Mouse (Mus musculus) R1 (cell line): ENCODE results near the gene Arl4c.

Source experiments
- DNase-seq: peaks from one replicate; pipeline ENCODE4 v3.0.0-alpha.2; 2018; ENCODE audit warnings: low read depth, low spot score

Arl4c gene

DNA sequence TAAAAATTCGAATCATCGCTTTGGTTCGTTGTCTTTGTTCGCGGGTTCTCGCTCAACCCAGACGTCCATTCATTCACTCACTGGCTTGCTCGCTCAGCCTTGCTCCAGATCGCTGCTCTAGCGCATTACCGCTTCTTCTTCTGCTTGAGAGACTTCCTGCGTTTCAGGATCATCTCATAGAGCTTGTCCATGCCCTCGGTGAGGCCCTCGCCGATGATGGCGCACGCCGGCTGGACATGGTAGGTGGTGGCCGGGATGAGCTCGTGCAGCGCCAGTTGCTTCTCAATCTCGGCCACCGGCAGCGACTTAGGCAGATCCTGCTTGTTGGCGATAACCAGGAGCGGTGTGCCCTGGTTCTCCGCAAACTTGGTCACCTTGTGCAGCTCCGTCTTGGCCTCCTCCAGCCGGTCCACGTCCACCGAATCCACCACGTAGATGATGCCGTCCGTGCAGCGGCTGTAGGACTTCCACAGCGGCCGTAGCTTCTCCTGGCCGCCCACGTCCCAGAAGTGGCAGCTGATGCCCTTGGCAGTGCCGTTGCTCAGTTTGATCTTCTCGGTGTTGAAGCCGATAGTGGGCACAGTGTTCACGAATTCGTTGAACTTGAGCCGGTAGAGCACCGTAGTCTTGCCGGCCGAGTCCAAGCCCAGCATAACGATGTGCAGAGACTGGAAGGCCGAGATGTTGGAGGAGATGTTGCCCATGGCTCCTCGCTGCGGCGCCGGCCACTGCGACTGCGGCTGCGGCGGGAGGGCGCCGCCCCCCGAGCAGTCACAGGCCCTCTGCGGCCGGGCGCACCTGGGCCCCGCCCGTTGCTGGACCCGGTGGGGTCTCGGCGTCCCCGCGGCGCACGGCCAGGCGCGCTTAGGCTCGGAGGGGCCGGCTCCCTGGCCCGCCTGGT is 810 bp downstream of the Arl4c start:
- peak; percentile 37 for DNase-seq

DNA sequence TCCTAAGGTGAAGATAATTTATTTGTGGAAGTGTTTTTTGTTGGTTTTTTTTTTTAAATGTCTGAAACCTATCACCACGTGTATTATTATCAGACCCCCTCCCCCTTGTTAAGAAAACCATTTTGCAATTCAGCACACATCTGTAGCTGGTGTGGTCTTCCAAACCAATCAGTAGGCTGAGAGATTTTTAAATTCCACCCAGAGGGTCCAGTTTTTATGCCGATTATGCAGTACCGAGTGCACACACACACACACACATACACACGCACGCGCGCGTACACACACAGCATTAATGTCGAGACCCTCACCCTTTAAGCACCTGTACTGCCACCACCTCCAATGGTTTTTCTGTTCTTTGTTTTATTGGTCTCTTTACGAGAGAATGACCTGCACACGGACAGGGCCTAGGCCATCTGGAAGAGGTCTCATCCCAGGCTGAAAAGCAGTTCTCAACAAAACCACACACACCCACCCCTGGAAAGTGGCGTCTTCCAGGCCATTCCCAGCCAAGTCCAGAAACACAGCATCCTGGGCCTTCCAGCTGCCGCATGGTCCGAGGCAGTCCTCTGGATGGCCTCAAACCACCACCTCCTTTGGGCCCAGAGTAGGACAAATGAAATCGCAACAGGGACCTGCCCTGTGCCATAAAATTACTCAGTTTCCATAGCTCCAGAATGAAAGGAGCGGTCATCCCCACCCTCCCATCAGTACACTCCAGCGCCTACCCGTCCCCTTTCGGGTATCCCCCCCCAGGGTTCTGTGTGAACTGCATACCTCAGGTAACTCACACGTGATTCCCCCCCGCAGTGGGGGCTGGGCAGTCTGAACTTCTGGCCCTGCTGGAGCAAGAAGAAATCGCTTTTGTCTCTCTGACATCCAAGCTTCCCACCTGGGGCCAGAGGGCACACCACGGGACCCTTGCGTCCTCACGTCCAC is 1.9 kb downstream of the Arl4c start:
- peak; percentile 43 for DNase-seq

DNA sequence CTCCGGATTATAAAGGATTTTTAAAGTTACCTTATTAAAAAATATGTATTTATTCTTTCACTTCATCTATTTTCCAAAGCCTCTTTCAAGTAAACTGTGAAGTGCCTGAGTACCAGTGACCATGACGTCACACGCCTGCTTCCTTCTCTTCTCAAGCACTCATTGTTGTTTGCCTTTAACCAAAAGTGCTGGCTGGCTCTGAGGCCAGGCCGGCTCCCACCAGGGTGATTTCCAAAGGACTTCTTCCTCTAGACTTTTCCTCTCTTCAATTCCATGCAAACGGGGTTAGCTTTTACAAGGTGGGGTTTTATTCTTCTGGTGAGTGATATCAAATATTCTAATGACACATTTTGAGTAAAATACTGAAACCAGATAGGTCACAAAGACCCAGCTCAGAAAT is 2.6 kb downstream of the Arl4c start:
- DNase-seq = peak; percentile 8

DNA sequence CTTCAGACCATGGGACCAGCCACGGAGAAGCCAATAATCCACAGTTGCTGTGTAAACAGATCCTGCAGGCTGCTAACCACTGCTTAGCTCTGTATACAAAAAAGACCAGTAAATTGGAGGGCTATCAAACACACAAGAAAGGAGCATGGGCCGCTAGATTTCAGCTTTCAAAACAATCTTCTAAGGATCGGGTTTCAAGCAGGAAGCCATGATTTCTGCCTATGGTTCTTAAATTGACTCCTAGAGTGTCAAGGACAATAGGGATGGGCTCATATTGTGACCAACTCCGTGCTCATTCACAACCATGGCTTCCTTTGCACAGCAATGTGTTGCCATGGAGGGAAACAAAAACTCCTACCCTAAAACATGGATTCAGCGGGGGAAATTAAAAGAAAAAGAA is 3.1 kb downstream of the Arl4c start:
- no peak for DNase-seq

- DNase-seq = no peak
Measured at GRCm38 (mm10) chr1:88698131-88698530, 3.9 kb downstream of the Arl4c start.

- DNase-seq = no peak
Measured at GRCm38 (mm10) chr1:88696408-88696807, 5.6 kb downstream of the Arl4c start.

DNA sequence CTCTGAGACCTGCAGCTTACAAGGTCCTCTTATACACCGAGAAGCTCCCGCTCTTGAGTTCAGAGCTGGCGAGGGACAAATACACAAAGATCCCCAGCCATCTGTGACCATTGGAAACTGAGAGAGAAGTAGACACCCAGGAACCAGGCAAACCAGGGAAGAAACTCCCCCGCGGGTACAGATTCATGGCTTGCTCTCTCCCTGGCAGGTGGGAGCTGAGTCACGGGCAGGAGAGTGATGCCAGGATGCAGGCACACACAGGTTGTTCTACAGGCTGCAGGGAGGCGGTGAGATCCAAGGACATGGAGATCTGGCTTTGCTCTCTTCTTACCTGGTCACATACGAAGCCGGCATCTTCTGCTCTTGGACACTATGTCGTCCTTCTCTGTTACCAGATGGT is 7.7 kb downstream of the Arl4c start:
- DNase-seq = no peak

DNA sequence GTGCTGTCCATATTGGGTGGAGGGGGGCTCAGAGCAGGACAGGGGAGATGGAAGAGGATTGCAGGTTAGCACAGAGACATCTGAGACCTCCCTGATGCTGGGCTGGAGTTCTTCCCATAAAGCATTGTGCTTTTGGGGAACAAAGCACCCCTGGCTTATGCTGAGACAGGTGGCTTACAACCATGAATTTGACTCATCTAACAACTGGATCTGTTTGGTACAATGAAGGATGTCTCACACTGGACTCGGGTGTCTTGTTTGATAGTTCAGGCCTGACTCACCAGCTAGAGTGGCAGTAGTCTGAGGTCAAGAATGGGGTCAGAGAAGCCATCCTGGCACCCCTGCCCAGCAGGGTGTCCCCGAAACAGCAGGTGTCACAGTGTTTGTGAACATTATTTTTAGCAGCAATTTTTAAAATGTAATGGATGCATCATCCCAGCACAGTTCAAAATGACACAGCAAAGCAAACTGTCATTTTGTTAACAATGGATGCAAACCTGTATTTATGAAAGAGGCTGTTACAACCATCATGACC is 9.7 kb downstream of the Arl4c start:
- DNase-seq = no peak

GRCm38 (mm10) chr1:88690601-88691000 is 11.4 kb downstream of the Arl4c start:
- DNase-seq = no peak

DNA sequence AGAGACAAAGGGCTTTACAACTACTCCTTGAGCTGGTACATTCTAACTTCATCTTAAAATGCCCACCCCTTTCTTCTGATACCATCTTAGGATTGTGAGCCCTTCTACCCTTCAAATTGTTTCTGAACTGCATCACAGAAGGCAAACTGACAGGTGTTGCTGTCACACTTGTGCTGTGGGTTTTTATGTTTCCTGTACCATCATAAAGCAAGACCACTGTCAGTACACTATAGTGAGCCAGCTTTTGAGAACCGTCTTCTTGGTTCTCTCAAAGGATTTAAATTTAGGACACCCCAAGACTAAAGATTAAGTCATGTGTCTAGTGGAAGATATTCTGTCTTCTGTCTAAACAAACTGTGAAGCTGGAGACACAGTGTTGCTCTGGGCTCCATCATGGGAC is 17.3 kb downstream of the Arl4c start:
- DNase-seq = no peak

DNA sequence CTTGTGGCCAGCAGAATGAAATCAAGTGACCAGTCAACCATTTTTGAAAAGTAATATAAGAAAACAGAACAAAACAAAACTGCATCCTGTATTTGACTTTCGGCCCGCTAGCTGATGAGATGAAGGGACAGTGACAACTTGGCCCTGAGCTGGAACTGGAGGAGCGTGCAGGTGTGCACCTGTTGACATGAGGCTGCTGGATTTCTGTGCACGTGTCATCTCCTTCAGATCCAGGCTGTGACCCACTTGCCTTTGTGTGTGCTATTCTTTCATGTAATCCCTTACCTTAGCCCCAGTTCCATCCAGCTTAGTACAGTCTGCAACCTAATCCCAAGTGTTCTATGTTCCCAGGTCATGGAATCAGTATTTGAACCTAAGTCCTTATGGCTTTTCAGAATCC is 20.4 kb downstream of the Arl4c start:
- DNase-seq = no peak

DNA sequence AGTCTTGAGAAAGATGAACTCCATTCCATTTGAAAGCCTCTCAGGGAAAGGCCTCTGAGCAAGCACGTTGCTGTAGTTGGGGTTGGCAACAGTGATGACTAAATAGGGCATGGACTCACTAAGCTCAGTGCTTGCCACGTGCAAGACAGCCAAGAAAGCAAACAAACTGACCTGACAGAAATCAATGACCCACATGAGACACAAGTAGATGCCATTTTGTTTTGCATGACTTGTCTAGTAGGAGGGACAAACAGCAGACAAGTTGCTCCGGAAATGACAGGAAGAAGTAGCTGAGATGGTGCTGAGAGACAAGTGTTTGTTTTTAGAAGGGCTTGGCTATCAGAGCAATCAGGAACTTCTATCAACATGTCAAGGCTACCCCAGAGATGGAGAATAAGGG is 21.2 kb downstream of the Arl4c start:
- no peak for DNase-seq

DNA sequence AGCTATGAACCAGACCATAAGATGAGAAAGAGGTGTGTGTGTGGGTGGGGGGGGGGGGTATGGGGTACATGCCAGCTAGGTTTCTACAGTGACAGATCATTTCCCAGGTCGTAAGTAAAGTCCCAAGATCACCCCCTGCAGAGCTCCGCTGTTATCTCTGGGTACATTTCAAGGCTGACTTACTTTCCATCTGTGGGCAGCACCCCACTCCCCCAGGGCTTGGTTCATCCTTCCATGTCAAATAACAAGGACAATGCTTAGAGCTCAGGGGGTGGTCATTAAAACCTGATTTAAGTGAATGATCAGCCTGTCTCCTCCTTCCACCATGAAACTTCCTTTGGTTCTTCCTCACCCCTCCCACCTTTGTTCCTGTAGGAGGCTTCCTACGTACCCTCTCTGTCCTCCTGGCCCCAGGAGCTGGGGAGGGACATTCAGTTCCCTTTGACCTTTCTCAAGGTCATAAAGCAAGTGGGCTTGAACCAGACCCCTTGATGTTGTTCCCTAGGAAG is 23.7 kb downstream of the Arl4c start:
- no peak for DNase-seq

DNA sequence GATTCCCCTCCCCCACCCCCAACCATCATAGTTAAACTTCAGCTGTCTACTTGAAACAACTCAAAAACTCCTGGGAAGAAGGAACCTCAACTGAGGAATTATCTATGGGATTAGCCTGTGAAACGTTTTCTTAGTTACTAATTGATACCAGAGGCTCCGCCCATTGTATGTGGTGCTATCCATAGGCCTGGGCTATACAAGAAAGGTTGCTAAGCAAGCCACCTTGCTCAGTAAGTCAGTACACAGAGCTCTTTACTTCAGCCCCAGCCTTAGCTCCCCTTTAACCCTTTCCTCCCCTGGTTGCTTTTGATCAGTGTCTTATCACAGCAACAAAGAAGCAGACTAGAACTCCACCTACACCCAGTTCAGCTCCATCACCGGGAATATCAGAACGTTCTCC is 31.2 kb downstream of the Arl4c start:
- DNase-seq = no peak

DNA sequence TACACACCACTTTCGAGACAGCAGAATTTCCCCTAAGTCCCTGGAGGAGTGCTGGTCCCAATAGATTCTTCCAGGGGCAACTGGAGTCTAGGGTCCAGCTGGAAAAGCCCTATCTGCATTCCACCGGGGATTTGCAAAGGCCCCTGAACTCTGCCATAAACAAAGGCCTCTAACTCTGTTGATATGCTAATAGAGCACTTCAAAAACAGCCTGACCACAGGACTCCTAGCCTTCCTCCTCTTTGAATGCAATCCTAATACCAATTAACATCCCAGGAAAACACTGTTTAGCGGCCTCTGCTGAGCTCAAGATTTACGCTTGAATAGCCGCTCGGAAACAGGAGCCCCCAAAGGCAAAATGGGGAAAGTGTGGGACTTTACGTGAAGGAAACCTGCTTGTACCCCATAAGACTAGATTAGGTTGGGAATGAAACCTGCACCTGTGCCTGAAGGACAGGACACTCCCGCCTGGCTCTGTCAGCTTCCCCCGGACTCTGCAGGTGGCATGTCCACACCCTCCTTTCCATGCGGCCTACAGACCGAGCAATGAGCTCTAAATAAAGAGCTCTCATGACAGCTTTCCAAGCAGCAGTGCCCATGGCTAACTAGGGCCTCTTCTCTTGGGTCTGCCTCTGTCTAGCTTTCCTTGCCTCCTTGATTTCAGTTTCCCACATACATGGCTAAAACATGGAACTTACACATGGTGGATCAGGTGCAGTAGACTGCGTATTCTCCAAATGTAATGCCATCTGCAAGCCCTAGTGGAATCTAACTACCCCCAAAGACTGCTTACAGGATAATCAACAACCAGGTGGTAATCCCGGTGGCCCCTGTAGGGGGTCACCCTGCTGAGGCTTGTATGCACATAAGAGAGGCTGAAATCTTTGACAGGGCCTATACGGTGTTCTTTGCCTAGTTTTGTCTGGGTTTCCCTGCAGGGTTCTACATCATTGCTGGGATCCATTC is 32.9 kb downstream of the Arl4c start:
- peak; percentile 92 for DNase-seq

GRCm38 (mm10) chr1:88668353-88668752 is 33.7 kb downstream of the Arl4c start:
- no peak for DNase-seq

DNA sequence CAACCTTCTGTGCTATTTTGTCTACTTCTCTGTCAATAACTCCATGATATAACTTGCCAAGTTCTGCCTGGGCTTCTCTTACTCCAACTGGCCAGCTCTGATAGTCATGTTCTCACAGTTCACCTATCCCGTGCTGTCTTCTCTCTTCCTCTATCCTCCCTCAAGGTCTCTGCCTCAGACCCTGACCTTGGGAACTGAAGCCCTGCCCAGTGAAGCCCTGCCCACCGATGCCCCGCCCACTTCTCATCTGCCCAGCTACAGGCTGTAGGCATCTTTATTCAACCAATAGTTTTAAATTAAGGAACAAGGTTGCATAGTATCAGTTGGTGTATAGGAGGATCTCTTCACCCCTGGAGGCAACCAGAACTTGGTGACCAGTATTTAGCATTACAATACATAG is 37.4 kb downstream of the Arl4c start:
- peak; percentile 52 for DNase-seq

GRCm38 (mm10) chr1:88662736-88663135 is 39.3 kb downstream of the Arl4c start:
- no peak for DNase-seq

GRCm38 (mm10) chr1:88661209-88661608 is 40.8 kb downstream of the Arl4c start:
- DNase-seq = peak; percentile 10

DNA sequence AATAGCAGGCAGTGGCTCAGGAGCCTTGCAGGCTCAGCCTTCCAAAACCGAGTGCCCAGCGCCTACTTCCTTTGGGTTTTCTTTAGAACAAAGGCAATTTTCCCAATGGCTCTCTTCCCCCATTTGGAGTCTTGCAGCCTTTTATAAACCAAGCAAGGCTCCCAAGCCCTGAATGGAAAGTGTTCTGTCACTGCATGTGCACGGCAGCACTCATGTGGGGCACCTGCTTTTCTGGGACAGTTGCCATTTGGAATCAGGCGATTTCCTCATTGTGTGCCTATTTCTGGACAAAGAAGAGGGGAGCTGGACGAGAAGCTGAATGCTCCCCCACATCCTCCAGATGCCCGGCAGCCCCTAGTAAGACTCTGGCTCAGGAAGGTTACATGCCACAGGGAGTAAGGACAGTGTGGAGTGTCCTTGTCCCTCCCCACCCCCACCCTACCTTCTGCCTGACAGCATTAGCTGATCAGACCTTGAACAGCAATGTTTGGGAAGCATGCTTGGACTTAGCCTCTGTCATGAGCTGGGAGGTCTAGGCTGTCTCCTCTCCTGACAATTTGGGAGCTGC is 43.6 kb downstream of the Arl4c start:
- DNase-seq = no peak

DNA sequence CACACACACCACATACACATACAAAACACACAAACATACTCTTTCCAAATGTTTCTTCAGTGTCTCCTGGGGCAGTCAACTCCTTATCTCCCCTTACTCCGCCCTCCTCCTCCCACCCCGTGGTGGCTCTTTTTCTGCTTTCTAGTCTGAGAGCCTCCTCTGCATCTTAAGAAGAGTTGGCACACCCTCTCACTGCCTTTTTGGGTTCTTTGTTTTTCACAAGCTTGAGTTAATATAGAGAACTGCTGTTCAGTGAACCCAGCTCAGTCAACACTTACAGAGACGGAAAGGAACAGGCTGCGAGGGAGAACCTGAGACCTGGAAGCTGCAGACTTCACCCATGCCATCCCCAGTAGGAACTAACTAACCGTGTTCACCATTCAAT is 45.9 kb downstream of the Arl4c start:
- DNase-seq = no peak
